Mouse (Mus musculus) kidney, adult 2 months (tissue): ENCODE results near the gene Plppr4. TPM values are rescaled to one million over a fixed set of nuclear protein-coding genes. Genes with fewer than 3 reads are reported as not detected.

Source experiments
- DNase-seq: peaks from one replicate; pipeline ENCODE4 v3.0.0; 2021
- H3K27ac ChIP-seq: fragments of 200-500 bp; 2 replicates; pipeline ENCODE4 v1.5.1; 2012; ENCODE audit warnings: low read depth, low read length, control low read depth, inconsistent platforms; ENCODE audit not compliant: insufficient read depth
- H3K27me3 ChIP-seq: fragments of 200-500 bp; replicated peaks from 2 replicates; pipeline ENCODE4 v1.6.1; 2012; ENCODE audit warnings: mild to moderate bottlenecking, moderate library complexity, low read length, inconsistent platforms; ENCODE audit not compliant: control insufficient read depth, insufficient read depth
- H3K36me3 ChIP-seq: fragments of 200-500 bp; 2 replicates; pipeline ENCODE4 v1.6.1; 2012; ENCODE audit warnings: mild to moderate bottlenecking, moderate library complexity, low read length, inconsistent platforms; ENCODE audit not compliant: control insufficient read depth, insufficient read depth
- H3K4me1 ChIP-seq: fragments of 200-500 bp; 2 replicates; pipeline ENCODE4 v1.6.1; 2011; ENCODE audit warnings: low read length; ENCODE audit not compliant: control insufficient read depth, insufficient read depth
- H3K4me3 ChIP-seq: fragments of 200-500 bp; 2 replicates; pipeline ENCODE4 v1.5.1; 2011; ENCODE audit warnings: mild to moderate bottlenecking, low read depth, low read length, control low read depth; ENCODE audit not compliant: insufficient read depth
- CTCF ChIP-seq: fragments of 200-500 bp; conservative IDR thresholded peaks from 2 replicates; pipeline ENCODE4 v1.5.1; 2011; ENCODE audit warnings: low read depth, mild to moderate bottlenecking, control low read depth, low read length, moderate library complexity, mixed read lengths; ENCODE audit not compliant: insufficient read depth, insufficient read length
- POLR2A ChIP-seq: fragments of 200-500 bp; IDR thresholded peaks from one replicate; pipeline ENCODE4 v1.6.1; 2011; ENCODE audit warnings: low read depth, low read length, control low read depth
- WGBS: fragments of 180-500 bp; shearing (Covaris S2); methylation state at CpG from one replicate; pipeline ENCODE4 v1.1.7; 2018; 5-methylcytosine and 5-hydroxymethylcytosine counted together
- polyA plus RNA-seq: library from polyadenylated mRNA; depleted of rRNA; stranded (reverse); fragments of >200 nt; gene quantifications from 2 replicates; pipeline ENCODE4 v1.2.3, GENCODE M21; 2012; rRNA removed

The Plppr4 gene
- polyA plus RNA-seq, 1 experiment = 3.3 TPM

DNA sequence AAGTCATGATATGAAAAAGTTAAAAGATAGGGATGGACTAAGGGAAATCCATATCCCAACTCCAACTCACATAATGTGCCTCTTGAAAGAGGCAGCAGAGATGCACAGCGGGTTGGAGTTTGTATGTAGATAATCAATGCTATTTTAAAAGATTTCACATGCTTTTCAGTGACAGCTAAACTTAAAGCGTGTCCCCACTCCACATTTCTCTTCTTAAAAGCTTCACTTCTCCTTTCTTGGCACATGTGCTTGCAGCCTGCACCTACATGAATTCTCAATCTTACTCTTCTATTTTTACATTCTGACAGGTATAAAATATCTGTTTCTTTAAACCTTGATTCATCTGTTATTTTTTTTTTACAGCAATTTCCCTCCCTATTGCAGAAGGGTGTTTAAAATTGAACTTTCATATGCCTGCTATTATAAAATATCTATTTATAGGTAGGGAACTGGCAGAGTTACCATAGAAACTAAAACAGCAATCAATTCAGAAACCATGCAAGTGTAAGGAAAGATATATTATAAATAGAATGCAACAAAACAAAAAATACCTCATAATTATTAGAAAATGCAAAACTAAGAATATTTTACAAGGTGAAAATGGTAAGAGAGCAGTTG, 66.3 kb downstream of the Plppr4 start:
- Histone ChIP-seq H3K36me3 (no peaks in the 10 kb centered on the region), H3K27me3 (no peaks in the 10 kb centered on the region), H3K4me3 (no peak overlapping the region), H3K27ac (no peak overlapping the region), H3K4me1 (no peaks in the 10 kb centered on the region)
- TF ChIP-seq POLR2A (no peak), CTCF (no peak)
- 84% methylated on average over 2 of the region's 2 CpGs for WGBS
- DNase-seq = no peak

Other genes starting within 250 kb of the Plppr4 start
- 0.03 and 0.05 TPM in 2 replicates for gene Plppr5, start 214.0 kb upstream of the Plppr4 start, polyA plus RNA-seq